In the genomic region with DNA sequence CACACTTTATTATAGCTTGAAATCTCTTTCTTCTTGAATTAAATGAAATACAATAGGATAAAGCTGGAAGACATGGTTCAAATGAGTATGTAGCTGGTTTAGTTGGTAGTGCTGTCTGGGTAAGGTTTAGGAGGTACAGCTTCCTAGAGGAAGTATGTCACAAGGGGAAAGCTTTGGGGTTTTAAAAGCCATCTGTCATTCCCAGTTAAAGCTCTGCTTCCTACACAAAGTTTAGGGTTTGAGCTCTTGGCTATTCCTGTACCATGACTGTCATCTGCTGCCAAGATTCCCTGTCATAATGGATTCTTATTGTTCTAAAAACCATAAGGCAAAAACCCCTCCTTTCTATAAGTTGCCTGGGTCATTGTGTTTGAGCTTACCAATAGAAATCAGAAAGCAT, we compare ENCODE assay signal across 30 mouse cellular contexts. TPM values are rescaled to one million over a fixed set of nuclear protein-coding genes. Genes with fewer than 3 reads are reported as not detected.
DNase-seq lines count a peak whose midpoint lies in the region; ATAC-seq and TF ChIP-seq lines count a peak whose summit lies in the region.
"Had no signal": no experiment of that assay in that cellular context is flagged by ENCODE, and none has a peak within 500 bp of the region (broad histone marks: within the 10 kb centered on the region; RNA-seq: fewer than 3 reads in every experiment).

No protein-coding gene starts in this region.

- intact Hi-C loops in gastrocnemius, adult 2 months (cut with DNase I), result no loop called here

- DNase-seq in gastrocnemius, adult 2 months, result no peak
- no peak for DNase-seq in gastrocnemius, adult 8-10 months (ENCODE audit: low spot score in 2 of 2)
- no peak for DNase-seq in heart, embryonic 10.5 days (ENCODE audit: low spot score)
- DNase-seq in CH12.LX (ENCODE audit: extremely low read depth), result no peak
- peak; percentile 16 for DNase-seq in telencephalon, adult 2 months (ENCODE audit: low read depth, low spot score)
- DNase-seq in urinary bladder, postnatal 14 days (ENCODE audit: low spot score), result no peak
- DNase-seq: adrenal gland, adult 2 months; adrenal gland, postnatal 14 days; B cell, adult 2 months; cerebellum, adult 11-12 months; cerebellum, adult 9-10 months; cerebellum, postnatal 14 days; gastrocnemius, postnatal 14 days; heart, postnatal 14 days; kidney, adult 11 months; kidney, adult 8-10 months had no signal

- H3K79me2 ChIP-seq in CH12.LX (replicated peaks; ENCODE audit: control insufficient read depth, extremely low read depth, insufficient read depth, poor library complexity, severe bottlenecking), result peaks cover 13% of the 10 kb centered on the region

- H3K27me3 ChIP-seq in heart, embryonic 11.5 days (ENCODE audit: control insufficient read depth, insufficient read depth, low read length), result no peaks in the 10 kb centered on the region
- no peaks in the 10 kb centered on the region for H3K27me3 ChIP-seq in heart, embryonic 10.5 days (ENCODE audit: insufficient read depth, poor library complexity, severe bottlenecking)
- no peaks in the 10 kb centered on the region for H3K27me3 ChIP-seq in CH12.LX (replicated peaks)
- H3K27me3 ChIP-seq: forebrain, embryonic 13.5 days; hindbrain, embryonic 13.5 days; intestine, embryonic 15.5 days had no signal

- H3K36me3 ChIP-seq in heart, embryonic 11.5 days (ENCODE audit: control insufficient read depth, insufficient read depth, low read length), result no peaks in the 10 kb centered on the region
- peaks cover 6% of the 10 kb centered on the region for H3K36me3 ChIP-seq in heart, embryonic 10.5 days
- H3K36me3 ChIP-seq in CH12.LX (replicated peaks in 1 of 2; ENCODE audit: control insufficient read depth in 1 of 2, insufficient read depth in 1 of 2, low read length in 1 of 2), result peaks cover 0 to 11% of the 10 kb centered on the region in 2 experiments
- H3K36me3 ChIP-seq: intestine, embryonic 15.5 days had no signal

- H3K27ac ChIP-seq in gastrocnemius, adult 2 months, result peak overlapping the region; percentile 48; the same call in 1 of the 2 replicates
- H3K27ac ChIP-seq in heart, embryonic 11.5 days (ENCODE audit: low read depth, low read length), result peak overlapping the region; percentile 43; the same call in 1 of the 2 replicates
- H3K27ac ChIP-seq in heart, embryonic 10.5 days, result no peak overlapping the region
- no peak overlapping the region for H3K27ac ChIP-seq in CH12.LX (ENCODE audit: insufficient read depth, low read depth)
- H3K27ac ChIP-seq: forebrain, embryonic 10.5 days; forebrain, embryonic 13.5 days; hindbrain, embryonic 10.5 days; hindbrain, embryonic 13.5 days; intestine, embryonic 15.5 days had no signal

- TF ChIP-seq EP300 in CH12.LX (IDR thresholded peaks at IDR 0.05; ENCODE audit: low read length), result no peak

- H3K4me3 ChIP-seq in gastrocnemius, adult 2 months, result no peak overlapping the region
- no peak overlapping the region for H3K4me3 ChIP-seq in heart, embryonic 11.5 days (ENCODE audit: low read depth, low read length)
- no peak overlapping the region for H3K4me3 ChIP-seq in heart, embryonic 10.5 days
- no peak overlapping the region for H3K4me3 ChIP-seq in CH12.LX (replicated peaks in 1 of 3; ENCODE audit: low read depth in 2 of 3, low read length in 2 of 3, poor library complexity in 1 of 3)
- H3K4me3 ChIP-seq: forebrain, embryonic 10.5 days; forebrain, embryonic 13.5 days; hindbrain, embryonic 10.5 days; hindbrain, embryonic 13.5 days; intestine, embryonic 15.5 days had no signal

- H3K9ac ChIP-seq in heart, embryonic 11.5 days (ENCODE audit: low read depth, low read length), result no peak overlapping the region
- H3K9ac ChIP-seq in CH12.LX (ENCODE audit: insufficient read depth, low read depth), result no peak overlapping the region
- H3K9ac ChIP-seq: forebrain, embryonic 13.5 days; hindbrain, embryonic 13.5 days; intestine, embryonic 15.5 days had no signal

- no peak for TF ChIP-seq RAD21 in CH12.LX (IDR thresholded peaks at IDR 0.05; ENCODE audit: low read depth, low read length)

- in situ Hi-C loops in CH12.LX (cut with MboI; ENCODE audit: low pct_ligation_motif_present, low pct_unique_long_range_greater_than_20kb, low sequenced_read_pairs), result no loop called here

- no peak for ATAC-seq in heart, embryonic 11.5 days (replicated peaks; ENCODE audit: insufficient number of reproducible peaks, low FRiP score, low TSS enrichment)
- ATAC-seq: forebrain, embryonic 13.5 days; forebrain, embryonic 16.5 days; hindbrain, embryonic 16.5 days; intestine, embryonic 15.5 days had no signal

- H3K4me2 ChIP-seq in heart, embryonic 11.5 days, result no peak overlapping the region
- H3K4me2 ChIP-seq in CH12.LX (ENCODE audit: insufficient read depth, low read depth, poor library complexity, severe bottlenecking), result peak overlapping the region; percentile 31; the same call in 1 of the 2 replicates
- H3K4me2 ChIP-seq: forebrain, embryonic 13.5 days; hindbrain, embryonic 13.5 days; intestine, embryonic 15.5 days had no signal

- no peak for TF ChIP-seq POLR2A in CH12.LX (IDR thresholded peaks at IDR 0.05; ENCODE audit: low read depth, low read length)

- dilution Hi-C loops in CH12.LX (cut with MboI; ENCODE audit: extremely low pct_ligation_motif_present, extremely low pct_unique_long_range_greater_than_20kb, low sequenced_read_pairs), result no loop called here

- no peaks in the 10 kb centered on the region for H3K9me3 ChIP-seq in heart, embryonic 11.5 days (replicated peaks; ENCODE audit: control insufficient read depth, low read length)
- H3K9me3 ChIP-seq in heart, embryonic 10.5 days, result no peaks in the 10 kb centered on the region
- H3K9me3 ChIP-seq in CH12.LX (replicated peaks; ENCODE audit: low read length), result no peaks in the 10 kb centered on the region
- H3K9me3 ChIP-seq: forebrain, embryonic 10.5 days; forebrain, embryonic 13.5 days; hindbrain, embryonic 10.5 days; hindbrain, embryonic 13.5 days; intestine, embryonic 15.5 days had no signal

- peaks cover 7% of the 10 kb centered on the region; the same call in 1 of the 2 replicates for H3K4me1 ChIP-seq in heart, embryonic 11.5 days (ENCODE audit: control insufficient read depth, insufficient read depth, low read length)
- peaks cover 11% of the 10 kb centered on the region for H3K4me1 ChIP-seq in heart, embryonic 10.5 days
- H3K4me1 ChIP-seq in CH12.LX (ENCODE audit: control insufficient read depth in 1 of 2, insufficient read depth in 2 of 2), result peaks cover 5 to 43% of the 10 kb centered on the region in 2 experiments; a peak in 3 of 4 replicates
- H3K4me1 ChIP-seq: forebrain, embryonic 10.5 days; forebrain, embryonic 13.5 days; hindbrain, embryonic 10.5 days; hindbrain, embryonic 13.5 days had no signal

- TF ChIP-seq CTCF in gastrocnemius, adult 2 months (IDR thresholded peaks at IDR 0.05), result no peak
- no peak for TF ChIP-seq CTCF in CH12.LX (conservative IDR thresholded peaks at IDR 0.05 in 1 of 2, IDR thresholded peaks at IDR 0.05 in 1 of 2; ENCODE audit: low read depth in 2 of 2, low read length in 2 of 2)

TF ChIP-seq in CH12.LX, 34 proteins besides CTCF, POLR2A, EP300 and RAD21:
- TF ChIP-seq NELFE (IDR thresholded peaks at IDR 0.05; ENCODE audit: low read depth, low read length), result no peak
- TF ChIP-seq ELF1 (IDR thresholded peaks at IDR 0.05; ENCODE audit: low read depth, low read length), result no peak
- no peak for TF ChIP-seq HCFC1 (IDR thresholded peaks at IDR 0.05; ENCODE audit: low read depth, low read length)
- TF ChIP-seq ZMIZ1 (IDR thresholded peaks at IDR 0.05; ENCODE audit: low read depth, low read length), result no peak
- no peak for TF ChIP-seq NRF1 (IDR thresholded peaks at IDR 0.05; ENCODE audit: low read depth, low read length)
- no peak for TF ChIP-seq USF2 (conservative IDR thresholded peaks at IDR 0.05; ENCODE audit: low read depth, low read length)
- no peak for TF ChIP-seq TCF12 (IDR thresholded peaks at IDR 0.05; ENCODE audit: low read depth, low read length)
- no peak for TF ChIP-seq POLR2AphosphoS2 (IDR thresholded peaks at IDR 0.05; ENCODE audit: low read depth, low read length)
- no peak for TF ChIP-seq TBP (conservative IDR thresholded peaks at IDR 0.05; ENCODE audit: low read depth, low read length)
- TF ChIP-seq MXI1 (IDR thresholded peaks at IDR 0.05; ENCODE audit: low read depth, low read length), result no peak
- no peak for TF ChIP-seq MEF2A (IDR thresholded peaks at IDR 0.05; ENCODE audit: borderline replicate concordance, low read depth, low read length)

RNA-seq across cellular contexts. Expression of gene Hus1b, which starts 1.8 kb away (rescaled TPM):
- under 1 TPM in 1 of 2 experiments, not detected in 1; 0.28 TPM for total RNA-seq in gastrocnemius, adult 2 months (2021)
- total RNA-seq in gastrocnemius, adult 8-10 months (2022), result under 1 TPM in 1 of 4 experiments, not detected in 3; 0.32 TPM
- not detected in 2 replicates for polyA plus RNA-seq in heart, embryonic 11.5 days (2014; fragmentation: Nextera tagmentation; extraction: Ambion mirVana)
- polyA plus RNA-seq in heart, embryonic 10.5 days (2016; fragmentation: Nextera tagmentation; extraction: Ambion mirVana), result 0.11 and 0.12 TPM in 2 replicates
- 7.3 and 8.1 TPM in 2 replicates for total RNA-seq in CH12.LX (2012; rRNA removed)
- 17.8 and 18.2 TPM in 2 replicates for total RNA-seq in CH12.LX (2014; rRNA removed)
- polyA plus RNA-seq in CH12.LX (2012; ENCODE audit: insufficient read length, low read depth), result 9.0 and 9.4 TPM in 2 replicates
- polyA plus RNA-seq: embryonic facial prominence, embryonic 11.5 days; embryonic facial prominence, embryonic 14.5 days; forebrain, embryonic 10.5 days; forebrain, embryonic 13.5 days; forebrain, embryonic 16.5 days; heart, embryonic 14.5 days; hindbrain, embryonic 10.5 days; hindbrain, embryonic 13.5 days; hindbrain, embryonic 16.5 days; intestine, embryonic 15.5 days had no signal

RNA-seq across cellular contexts. Expression of gene Exoc2, which starts 28.1 kb away (rescaled TPM):
- 10 to 100 TPM; 14.2 to 15.1 TPM for total RNA-seq in gastrocnemius, adult 2 months (2021)
- 10 to 100 TPM; 13.9 to 17.2 (median 14.5) TPM for total RNA-seq in gastrocnemius, adult 8-10 months (2022)
- polyA plus RNA-seq in heart, embryonic 11.5 days (2014; fragmentation: Nextera tagmentation; extraction: Ambion mirVana), result 25.8 and 27.0 TPM in 2 replicates
- polyA plus RNA-seq in heart, embryonic 10.5 days (2016; fragmentation: Nextera tagmentation; extraction: Ambion mirVana), result 26.4 and 31.0 TPM in 2 replicates
- total RNA-seq in CH12.LX (2012; rRNA removed), result 26.5 and 29.7 TPM in 2 replicates
- 33.0 and 36.0 TPM in 2 replicates for total RNA-seq in CH12.LX (2014; rRNA removed)
- 18.6 and 21.1 TPM in 2 replicates for polyA plus RNA-seq in CH12.LX (2012; ENCODE audit: insufficient read length, low read depth)

RNA-seq across cellular contexts. Expression of gene Gm5447, which starts 28.2 kb away (rescaled TPM):
- not detected for total RNA-seq in gastrocnemius, adult 2 months (2021)
- total RNA-seq in gastrocnemius, adult 8-10 months (2022), result under 1 TPM in 1 of 4 experiments, not detected in 3; 0.27 TPM
- polyA plus RNA-seq in heart, embryonic 11.5 days (2014; fragmentation: Nextera tagmentation; extraction: Ambion mirVana), result not detected in 2 replicates
- polyA plus RNA-seq in heart, embryonic 10.5 days (2016; fragmentation: Nextera tagmentation; extraction: Ambion mirVana), result 0.11 TPM in 1 of 2 replicates, not detected in the other
- total RNA-seq in CH12.LX (2012; rRNA removed) (not detected in 2 replicates), CH12.LX (2014; rRNA removed) (not detected in 2 replicates)
- 0.14 TPM in 1 of 2 replicates, not detected in the other for polyA plus RNA-seq in CH12.LX (2012; ENCODE audit: insufficient read length, low read depth)
- total RNA-seq: adrenal gland, adult 2 months; adrenal gland, postnatal 14 days; gastrocnemius, postnatal 14 days; gastrocnemius, postnatal 4 days; heart, adult 18-20 months; heart, postnatal 14 days; MEL had no signal
- polyA plus RNA-seq: adrenal gland, adult 2 months; heart, embryonic 14.5 days; hindbrain, embryonic 10.5 days had no signal

Comparison
In these comparisons a context has a peak if more than half of its experiments do, and no peak if none do; other contexts are left out.
1. H3K27ac ChIP-seq: peak in gastrocnemius, adult 2 months (single experiment) and heart, embryonic 11.5 days (single experiment); none in heart, embryonic 10.5 days (single experiment) and CH12.LX (single experiment).
2. RNA of gene Hus1b, which starts 1.8 kb away (total RNA-seq): 7.3 to 18.2 TPM in CH12.LX; 0.28 TPM in gastrocnemius, adult 2 months and 0.32 TPM in gastrocnemius, adult 8-10 months; every median in the first group is over 4 times any median in the second.